Mouse (Mus musculus) embryonic fibroblast, embryonic 13.5 days (primary cell): ENCODE results near the gene Tpsb2. TPM values are rescaled to one million over a fixed set of nuclear protein-coding genes. Genes with fewer than 3 reads are reported as not detected.

ENCODE experiments used
- H3K27ac ChIP-seq: 2 replicates; pipeline ENCODE4 v1.5.1; 2012; ENCODE audit warnings: low read length, control low read depth, inconsistent platforms; ENCODE audit not compliant: insufficient read depth
- H3K4me1 ChIP-seq: 2 replicates; pipeline ENCODE4 v1.6.1; 2011; ENCODE audit warnings: low read length; ENCODE audit not compliant: control insufficient read depth, insufficient read depth
- H3K4me3 ChIP-seq: 2 replicates; pipeline ENCODE4 v1.5.1; 2011; ENCODE audit warnings: mild to moderate bottlenecking, control low read depth, low read length; ENCODE audit not compliant: insufficient read depth
- CTCF ChIP-seq: IDR thresholded peaks from 2 replicates; pipeline ENCODE4 v1.5.1; 2011; ENCODE audit warnings: mild to moderate bottlenecking, control low read depth, low read length, moderate library complexity, borderline replicate concordance; ENCODE audit not compliant: insufficient read depth
- POLR2A ChIP-seq: IDR thresholded peaks from 2 replicates; pipeline ENCODE4 v1.6.1; 2011; ENCODE audit warnings: low read depth, mild to moderate bottlenecking, control low read depth, low read length, moderate library complexity
- polyA plus RNA-seq: library from polyadenylated mRNA; stranded (reverse); fragments of >200 nt; gene quantifications from 2 replicates; pipeline ENCODE4 v1.2.4, GENCODE M21; 2011; ENCODE audit warnings: low read depth; ENCODE audit not compliant: missing spikeins, insufficient read length

Gene Tpsb2
- polyA plus RNA-seq, 1 experiment: not detected

GRCm38 (mm10) chr17:25414917-25415316 lies 48.8 kb downstream of the Tpsb2 start:
- no peak overlapping the region for H3K4me3 ChIP-seq
- H3K27ac ChIP-seq: no peak overlapping the region
- no peak for TF ChIP-seq CTCF
- no peak for TF ChIP-seq POLR2A
- peaks cover 14% of the 10 kb centered on the region; the same call in 1 of the 2 replicates for H3K4me1 ChIP-seq

- TF ChIP-seq CTCF: no peak
- TF ChIP-seq POLR2A: no peak
- H3K27ac ChIP-seq: no peak overlapping the region
- H3K4me3 ChIP-seq: no peak overlapping the region
- H3K4me1 ChIP-seq: peaks cover 11% of the 10 kb centered on the region; the same call in 1 of the 2 replicates
These were observed 49.4 kb downstream of the Tpsb2 start for GRCm38 (mm10) chr17:25415421-25415913.

GRCm38 (mm10) chr17:25416219-25416618 lies 50.1 kb downstream of the Tpsb2 start:
- H3K4me3 ChIP-seq: no peak overlapping the region
- H3K4me1 ChIP-seq: 0 out of 2 replicates have a peak, but pooled peaks cover 9% of the 10 kb centered on the region
- TF ChIP-seq CTCF: no peak
- TF ChIP-seq POLR2A: no peak
- H3K27ac ChIP-seq: no peak overlapping the region

GRCm38 (mm10) chr17:25417990-25418389 lies 51.9 kb downstream of the Tpsb2 start:
- TF ChIP-seq POLR2A: no peak
- no peak for TF ChIP-seq CTCF
- no peak overlapping the region for H3K27ac ChIP-seq
- 0 out of 2 replicates have a peak, but pooled peaks cover 9% of the 10 kb centered on the region for H3K4me1 ChIP-seq
- no peak overlapping the region for H3K4me3 ChIP-seq

Other genes with a start within 250 kb of the Tpsb2 start
- not detected in 2 replicates for gene Ptx4, start 245.5 kb upstream of the Tpsb2 start, polyA plus RNA-seq
- gene Clcn7, start 232.9 kb upstream of the Tpsb2 start, polyA plus RNA-seq: 35.8 and 36.2 TPM in 2 replicates
- gene Ccdc154, start 203.8 kb upstream of the Tpsb2 start, polyA plus RNA-seq: 0.20 and 0.21 TPM in 2 replicates
- not detected in 2 replicates for gene Gm38655, start 190.8 kb upstream of the Tpsb2 start, polyA plus RNA-seq
- gene BC003965, start 181.8 kb upstream of the Tpsb2 start, polyA plus RNA-seq: 12.3 and 12.6 TPM in 2 replicates
- 10.1 and 12.3 TPM in 2 replicates for gene Unkl, start 177.9 kb upstream of the Tpsb2 start, polyA plus RNA-seq
- 13.9 and 16.1 TPM in 2 replicates for gene Gnptg, start 126.2 kb upstream of the Tpsb2 start, polyA plus RNA-seq
- gene Tsr3, start 126.1 kb upstream of the Tpsb2 start, polyA plus RNA-seq: 17.9 and 19.8 TPM in 2 replicates
- gene Baiap3, start 109.9 kb upstream of the Tpsb2 start, polyA plus RNA-seq: not detected in 2 replicates
- 296 and 315 TPM in 2 replicates for gene Ube2i, start 91.7 kb upstream of the Tpsb2 start, polyA plus RNA-seq
- not detected in 2 replicates for gene Prss34, start 67.9 kb upstream of the Tpsb2 start, polyA plus RNA-seq
- gene Prss28, start 57.7 kb upstream of the Tpsb2 start, polyA plus RNA-seq: not detected in 2 replicates
- not detected in 2 replicates for gene Prss29, start 47.7 kb upstream of the Tpsb2 start, polyA plus RNA-seq
- not detected in 2 replicates for gene Tpsab1, start 20.7 kb upstream of the Tpsb2 start, polyA plus RNA-seq
- gene Tpsg1, start 3.0 kb downstream of the Tpsb2 start, polyA plus RNA-seq: 0.91 TPM in 1 of 2 replicates, not detected in the other
- 10.6 and 12.3 TPM in 2 replicates for gene Cacna1h, start 67.5 kb downstream of the Tpsb2 start, polyA plus RNA-seq
- gene Tekt4, start 88.3 kb downstream of the Tpsb2 start, polyA plus RNA-seq: not detected in 2 replicates
- gene Sstr5, start 131.0 kb downstream of the Tpsb2 start, polyA plus RNA-seq: not detected in 2 replicates
- gene Sox8, start 204.4 kb downstream of the Tpsb2 start, polyA plus RNA-seq: 0.27 and 0.28 TPM in 2 replicates
- 15.2 and 19.2 TPM in 2 replicates for gene Lmf1, start 212.8 kb downstream of the Tpsb2 start, polyA plus RNA-seq